Mouse (Mus musculus): Measurements from ENCODE around the gene Gls. TPM values are rescaled to one million over a fixed set of nuclear protein-coding genes. Genes with fewer than 3 reads are reported as not detected.

Gene Gls
- polyA plus RNA-seq, 1 experiment from 2014 or later: 3.7 TPM

- no peaks in the 10 kb centered on the region for H3K27me3 ChIP-seq (ENCODE audit: control insufficient read depth, insufficient read depth, low read depth, low read length)
- no peak overlapping the region for H3K4me2 ChIP-seq (ENCODE audit: low read depth, low read length)
- no peak overlapping the region for H3K9ac ChIP-seq (ENCODE audit: low read depth, low read length)
- H3K4me1 ChIP-seq (ENCODE audit: control insufficient read depth, low read depth, low read length): no peaks in the 10 kb centered on the region
- 41% methylated on average over 2 of the region's 2 CpGs for WGBS (ENCODE audit: insufficient replicate concordance)
- no peaks in the 10 kb centered on the region for H3K9me3 ChIP-seq (replicated peaks; ENCODE audit: control insufficient read depth, low read length)
- H3K27ac ChIP-seq (ENCODE audit: low read length): no peak overlapping the region
- H3K36me3 ChIP-seq (ENCODE audit: control insufficient read depth, insufficient read depth): no peaks in the 10 kb centered on the region
- no peak overlapping the region for H3K4me3 ChIP-seq (ENCODE audit: low read depth, low read length)
- no peak for ATAC-seq (ENCODE audit: low read depth)
These were observed 19.4 kb upstream of the Gls start for GRCm38 (mm10) chr1:52252447-52252846.

GRCm38 (mm10) chr1:52251038-52251735 lies 18.2 kb upstream of the Gls start:
- Histone ChIP-seq H3K4me3 (ENCODE audit: low read depth, low read length) (no peak overlapping the region), H3K9ac (ENCODE audit: low read depth, low read length) (no peak overlapping the region), H3K4me2 (ENCODE audit: low read depth, low read length) (no peak overlapping the region), H3K4me1 (ENCODE audit: control insufficient read depth, low read depth, low read length) (no peaks in the 10 kb centered on the region), H3K36me3 (ENCODE audit: control insufficient read depth, insufficient read depth) (no peaks in the 10 kb centered on the region), H3K27me3 (ENCODE audit: control insufficient read depth, insufficient read depth, low read depth, low read length) (no peaks in the 10 kb centered on the region), H3K9me3 (replicated peaks; ENCODE audit: control insufficient read depth, low read length) (no peaks in the 10 kb centered on the region), H3K27ac (ENCODE audit: low read length) (no peak overlapping the region)
- 63% methylated on average over 7 of the region's 7 CpGs for WGBS (ENCODE audit: insufficient replicate concordance)
- ATAC-seq (ENCODE audit: low read depth): no peak

GRCm38 (mm10) chr1:52248899-52249556 lies 16.0 kb upstream of the Gls start:
- Histone ChIP-seq H3K9me3 (replicated peaks; ENCODE audit: control insufficient read depth, low read length) (no peaks in the 10 kb centered on the region), H3K9ac (ENCODE audit: low read depth, low read length) (no peak overlapping the region), H3K27me3 (ENCODE audit: control insufficient read depth, insufficient read depth, low read depth, low read length) (no peaks in the 10 kb centered on the region), H3K36me3 (ENCODE audit: control insufficient read depth, insufficient read depth) (no peaks in the 10 kb centered on the region), H3K27ac (ENCODE audit: low read length) (no peak overlapping the region), H3K4me2 (ENCODE audit: low read depth, low read length) (no peak overlapping the region), H3K4me3 (ENCODE audit: low read depth, low read length) (no peak overlapping the region), H3K4me1 (ENCODE audit: control insufficient read depth, low read depth, low read length) (no peaks in the 10 kb centered on the region)
- 57% methylated on average over 3 of the region's 3 CpGs for WGBS (ENCODE audit: insufficient replicate concordance)
- ATAC-seq (ENCODE audit: low read depth): no peak

- WGBS (ENCODE audit: insufficient replicate concordance): 64% methylated on average over 3 of the region's 3 CpGs
- H3K36me3 ChIP-seq (ENCODE audit: control insufficient read depth, insufficient read depth): no peaks in the 10 kb centered on the region
- ATAC-seq (ENCODE audit: low read depth): no peak
- no peaks in the 10 kb centered on the region for H3K27me3 ChIP-seq (ENCODE audit: control insufficient read depth, insufficient read depth, low read depth, low read length)
- no peak overlapping the region for H3K4me3 ChIP-seq (ENCODE audit: low read depth, low read length)
- no peak overlapping the region for H3K4me2 ChIP-seq (ENCODE audit: low read depth, low read length)
- no peak overlapping the region for H3K9ac ChIP-seq (ENCODE audit: low read depth, low read length)
- H3K9me3 ChIP-seq (replicated peaks; ENCODE audit: control insufficient read depth, low read length): no peaks in the 10 kb centered on the region
- no peak overlapping the region for H3K27ac ChIP-seq (ENCODE audit: low read length)
- H3K4me1 ChIP-seq (ENCODE audit: control insufficient read depth, low read depth, low read length): no peaks in the 10 kb centered on the region
These were observed 9.2 kb upstream of the Gls start for GRCm38 (mm10) chr1:52242270-52242669.

GRCm38 (mm10) chr1:52232766-52233140 lies 279 bp downstream of the Gls start:
- H3K27ac ChIP-seq (ENCODE audit: low read length): peak overlapping the region; percentile 93
- WGBS (ENCODE audit: insufficient replicate concordance): 0% methylated on average over 51 of the region's 57 CpGs
- H3K4me3 ChIP-seq (ENCODE audit: low read depth, low read length): peak overlapping the region; percentile 98
- peak overlapping the region; percentile 99 for H3K4me2 ChIP-seq (ENCODE audit: low read depth, low read length)
- H3K9me3 ChIP-seq (replicated peaks; ENCODE audit: control insufficient read depth, low read length): no peaks in the 10 kb centered on the region
- H3K4me1 ChIP-seq (ENCODE audit: control insufficient read depth, low read depth, low read length): peaks cover 15% of the 10 kb centered on the region
- ATAC-seq (ENCODE audit: low read depth): peak; percentile 35
- H3K9ac ChIP-seq (ENCODE audit: low read depth, low read length): peak overlapping the region; percentile 98
- no peaks in the 10 kb centered on the region for H3K27me3 ChIP-seq (ENCODE audit: control insufficient read depth, insufficient read depth, low read depth, low read length)
- H3K36me3 ChIP-seq (ENCODE audit: control insufficient read depth, insufficient read depth): no peaks in the 10 kb centered on the region

GRCm38 (mm10) chr1:52231939-52232765 lies 880 bp downstream of the Gls start:
- Histone ChIP-seq H3K4me1 (ENCODE audit: control insufficient read depth, low read depth, low read length) (peaks cover 15% of the 10 kb centered on the region), H3K27me3 (ENCODE audit: control insufficient read depth, insufficient read depth, low read depth, low read length) (no peaks in the 10 kb centered on the region), H3K4me2 (ENCODE audit: low read depth, low read length) (peak overlapping the region; percentile 99), H3K36me3 (ENCODE audit: control insufficient read depth, insufficient read depth) (no peaks in the 10 kb centered on the region), H3K27ac (ENCODE audit: low read length) (peak overlapping the region; percentile 93), H3K4me3 (ENCODE audit: low read depth, low read length) (peak overlapping the region; percentile 98), H3K9me3 (replicated peaks; ENCODE audit: control insufficient read depth, low read length) (no peaks in the 10 kb centered on the region), H3K9ac (ENCODE audit: low read depth, low read length) (peak overlapping the region; percentile 98)
- no peak for ATAC-seq (ENCODE audit: low read depth)
- WGBS (ENCODE audit: insufficient replicate concordance): under 1% methylated on average over 55 of the region's 69 CpGs

GRCm38 (mm10) chr1:52230404-52230803 lies 2.6 kb downstream of the Gls start:
- no peaks in the 10 kb centered on the region for H3K9me3 ChIP-seq (replicated peaks; ENCODE audit: control insufficient read depth, low read length)
- H3K4me3 ChIP-seq (ENCODE audit: low read depth, low read length): no peak overlapping the region
- peaks cover 18% of the 10 kb centered on the region for H3K4me1 ChIP-seq (ENCODE audit: control insufficient read depth, low read depth, low read length)
- no peaks in the 10 kb centered on the region for H3K27me3 ChIP-seq (ENCODE audit: control insufficient read depth, insufficient read depth, low read depth, low read length)
- H3K27ac ChIP-seq (ENCODE audit: low read length): peak overlapping the region; percentile 53
- 18% methylated on average over 1 of the region's 1 CpGs for WGBS (ENCODE audit: insufficient replicate concordance)
- H3K4me2 ChIP-seq (ENCODE audit: low read depth, low read length): peak overlapping the region; percentile 99
- H3K36me3 ChIP-seq (ENCODE audit: control insufficient read depth, insufficient read depth): no peaks in the 10 kb centered on the region
- ATAC-seq (ENCODE audit: low read depth): no peak
- peak overlapping the region; percentile 39; the same call in 1 of the 2 replicates for H3K9ac ChIP-seq (ENCODE audit: low read depth, low read length)

GRCm38 (mm10) chr1:52228178-52228577 lies 4.9 kb downstream of the Gls start:
- no peaks in the 10 kb centered on the region for H3K36me3 ChIP-seq (ENCODE audit: control insufficient read depth, insufficient read depth)
- H3K9ac ChIP-seq (ENCODE audit: low read depth, low read length): no peak overlapping the region
- H3K9me3 ChIP-seq (replicated peaks; ENCODE audit: control insufficient read depth, low read length): no peaks in the 10 kb centered on the region
- ATAC-seq (ENCODE audit: low read depth): no peak
- H3K4me1 ChIP-seq (ENCODE audit: control insufficient read depth, low read depth, low read length): peaks cover 15% of the 10 kb centered on the region
- no peak overlapping the region for H3K4me2 ChIP-seq (ENCODE audit: low read depth, low read length)
- H3K27ac ChIP-seq (ENCODE audit: low read length): no peak overlapping the region
- WGBS (ENCODE audit: insufficient replicate concordance): 72% methylated on average over 6 of the region's 6 CpGs
- no peaks in the 10 kb centered on the region for H3K27me3 ChIP-seq (ENCODE audit: control insufficient read depth, insufficient read depth, low read depth, low read length)
- no peak overlapping the region for H3K4me3 ChIP-seq (ENCODE audit: low read depth, low read length)

GRCm38 (mm10) chr1:52226416-52226815 lies 6.6 kb downstream of the Gls start:
- ATAC-seq (ENCODE audit: low read depth): no peak
- Histone ChIP-seq H3K4me2 (ENCODE audit: low read depth, low read length) (no peak overlapping the region), H3K9ac (ENCODE audit: low read depth, low read length) (no peak overlapping the region)

More at GRCm38 (mm10) chr1:52226416-52226815, 6.6 kb downstream of the Gls start:
- H3K4me1 ChIP-seq (ENCODE audit: control insufficient read depth, low read depth, low read length): peaks cover 11% of the 10 kb centered on the region
- no peaks in the 10 kb centered on the region for H3K9me3 ChIP-seq (replicated peaks; ENCODE audit: control insufficient read depth, low read length)
- H3K4me3 ChIP-seq (ENCODE audit: low read depth, low read length): no peak overlapping the region
- no peak overlapping the region for H3K27ac ChIP-seq (ENCODE audit: low read length)
- H3K36me3 ChIP-seq (ENCODE audit: control insufficient read depth, insufficient read depth): no peaks in the 10 kb centered on the region
- H3K27me3 ChIP-seq (ENCODE audit: control insufficient read depth, insufficient read depth, low read depth, low read length): no peaks in the 10 kb centered on the region

All from liver, embryonic 16.5 days (tissue).